Mouse (Mus musculus): ENCODE measurements around the gene Hsp90aa1. TPM values are rescaled to one million over a fixed set of nuclear protein-coding genes. Genes with fewer than 3 reads are reported as not detected.

The Hsp90aa1 gene
- polyA plus RNA-seq (2015; fragmentation: Nextera tagmentation; extraction: Ambion mirVana), result 1,375 and 1,405 TPM in 2 replicates

GRCm38 (mm10) chr12:110702556-110702955 is at the start of gene Hsp90aa1:
Gene Hsp90aa1, minus strand, starts transcription at chr12:110702728.

GRCm38 (mm10) chr12:110737170-110738157 is 34.9 kb upstream of the Hsp90aa1 start, which contains the start of gene Wdr20:
Gene Wdr20, plus strand, starts transcription at chr12:110737944.

GRCm38 (mm10) chr12:110682561-110683299 is 19.8 kb downstream of the Hsp90aa1 start, which contains the start of gene 1700001K19Rik:
Gene 1700001K19Rik, minus strand, starts transcription at chr12:110682619.

Small RNAs within 50 kb of the gene (microRNA-seq; reads per million reads assigned to microRNA genes)
- not detected for gene Gm27299

Other genes with a start within 250 kb of the Hsp90aa1 start
- gene Dync1h1, start 101.3 kb downstream of the Hsp90aa1 start, polyA plus RNA-seq (2015; fragmentation: Nextera tagmentation; extraction: Ambion mirVana), result 54.0 and 74.3 TPM in 2 replicates
- 0.17 and 0.50 TPM in 2 replicates for gene 1700001K19Rik, start 20.1 kb downstream of the Hsp90aa1 start, polyA plus RNA-seq (2015; fragmentation: Nextera tagmentation; extraction: Ambion mirVana)
- gene Wdr20, start 35.2 kb upstream of the Hsp90aa1 start, polyA plus RNA-seq (2015; fragmentation: Nextera tagmentation; extraction: Ambion mirVana), result 16.6 and 19.2 TPM in 2 replicates
- gene Mok, start 138.2 kb upstream of the Hsp90aa1 start, polyA plus RNA-seq (2015; fragmentation: Nextera tagmentation; extraction: Ambion mirVana), result 10.1 and 13.8 TPM in 2 replicates
- 3.4 and 3.6 TPM in 2 replicates for gene Zfp839, start 147.5 kb upstream of the Hsp90aa1 start, polyA plus RNA-seq (2015; fragmentation: Nextera tagmentation; extraction: Ambion mirVana)
- 84.7 and 96.9 TPM in 2 replicates for gene Cinp, start 186.4 kb upstream of the Hsp90aa1 start, polyA plus RNA-seq (2015; fragmentation: Nextera tagmentation; extraction: Ambion mirVana)
- 4.0 and 5.2 TPM in 2 replicates for gene Tecpr2, start 186.5 kb upstream of the Hsp90aa1 start, polyA plus RNA-seq (2015; fragmentation: Nextera tagmentation; extraction: Ambion mirVana)

Data from neural tube, postnatal 0 days (tissue).